Mouse (Mus musculus): ENCODE measurements around the gene Ophn1. TPM values are rescaled to one million over a fixed set of nuclear protein-coding genes. Genes with fewer than 3 reads are reported as not detected.

Ophn1 gene
- polyA plus RNA-seq, 2 experiments from 2014 or later, result 0.08 TPM; not detected in 1

Other genes with a start within 250 kb of the Ophn1 start
- gene Yipf6, start 45.3 kb upstream of the Ophn1 start, polyA plus RNA-seq (2017; shearing (Covaris generic)), result 10 to 100 TPM; 27.1 to 33.0 TPM
- gene Stard8, start 112.2 kb upstream of the Ophn1 start, polyA plus RNA-seq (2017; shearing (Covaris generic)), result under 1 TPM; 0.28 to 0.38 TPM
- under 1 TPM; 0.32 to 0.37 TPM for gene Efnb1, start 245.1 kb upstream of the Ophn1 start, polyA plus RNA-seq (2017; shearing (Covaris generic))